Mouse (Mus musculus): ENCODE measurements around the gene Lce1h.

The Lce1h gene

DNA sequence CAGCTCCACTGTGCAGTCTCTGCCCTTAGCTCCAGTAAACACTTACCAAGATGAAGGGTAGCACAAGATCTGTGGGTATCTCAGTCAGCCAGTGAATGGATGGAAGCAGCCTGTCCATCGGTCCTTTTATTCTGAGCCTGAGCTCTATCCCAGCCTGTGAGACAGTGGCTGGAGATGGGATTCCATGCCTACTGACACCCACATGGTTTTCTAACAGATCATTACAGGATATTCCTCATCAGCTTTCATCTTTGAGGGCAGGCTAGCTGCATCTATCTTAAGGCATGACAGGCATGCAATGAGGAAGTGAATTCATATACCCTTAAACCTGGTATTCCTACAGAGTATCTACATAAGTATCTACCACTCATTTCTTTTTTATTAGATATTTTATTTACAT lies at the start of gene Lce1h:
TSS of gene Lce1h (minus strand) at position 101 of the 400 bp plus-strand sequence.
- DNase-seq (ENCODE audit: low read depth, low spot score), result no peak

- no peak for DNase-seq (ENCODE audit: low read depth, low spot score)
Measured at GRCm38 (mm10) chr3:92807791-92808190, 42.9 kb upstream of the Lce1h start, which contains the start of gene Lce1k. TSS of gene Lce1k (minus strand) at chr3:92807891.

DNA sequence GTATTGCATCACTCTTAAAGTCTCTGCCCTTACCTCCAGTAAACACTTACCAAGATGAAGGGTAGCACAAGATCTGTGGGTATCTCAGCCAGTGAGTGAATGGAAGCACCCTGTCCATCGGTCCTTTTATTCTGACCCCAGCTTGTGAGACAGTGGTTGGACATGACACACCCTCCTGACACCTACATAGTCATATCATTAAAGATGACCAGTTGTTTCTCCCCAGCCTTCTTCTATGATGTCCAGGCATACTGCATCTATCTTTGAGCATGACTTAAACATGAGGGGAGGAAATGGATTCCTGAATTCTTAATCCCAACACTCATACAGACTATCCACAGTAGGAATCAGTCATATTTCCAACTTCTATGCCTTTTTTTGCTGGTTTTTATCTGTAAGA lies 25.5 kb upstream of the Lce1h start, which contains the start of gene Lce1j:
TSS of gene Lce1j (minus strand) at position 101 of the 400 bp plus-strand sequence.
- DNase-seq (ENCODE audit: low read depth, low spot score), result no peak

GRCm38 (mm10) chr3:92778799-92779198 lies 13.9 kb upstream of the Lce1h start, which contains the start of gene Lce1i:
TSS of gene Lce1i (minus strand) at chr3:92778899.
- DNase-seq (ENCODE audit: low read depth, low spot score), result no peak

- peak; percentile 16 for DNase-seq (ENCODE audit: low read depth, low spot score)
Measured at GRCm38 (mm10) chr3:92771573-92771972, 6.7 kb upstream of the Lce1h start.

DNA sequence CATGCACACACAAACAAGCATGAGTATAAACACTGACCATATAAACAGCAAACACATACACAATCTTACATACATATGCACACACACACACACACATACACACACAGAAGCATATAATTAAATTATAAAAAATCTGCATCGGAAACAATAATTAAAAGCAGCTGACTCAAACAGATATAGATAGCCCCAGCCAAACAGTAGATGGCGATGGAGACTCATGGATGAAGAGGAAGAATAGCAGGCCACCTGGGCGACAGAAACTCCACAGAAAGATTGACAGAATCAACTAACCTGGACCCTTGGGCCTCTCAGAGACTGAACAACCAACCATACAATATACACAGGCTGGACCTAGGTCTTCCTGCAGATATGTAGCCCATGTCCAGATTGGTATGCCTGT lies 11.7 kb downstream of the Lce1h start:
- no peak for DNase-seq (ENCODE audit: low read depth, low spot score)

DNA sequence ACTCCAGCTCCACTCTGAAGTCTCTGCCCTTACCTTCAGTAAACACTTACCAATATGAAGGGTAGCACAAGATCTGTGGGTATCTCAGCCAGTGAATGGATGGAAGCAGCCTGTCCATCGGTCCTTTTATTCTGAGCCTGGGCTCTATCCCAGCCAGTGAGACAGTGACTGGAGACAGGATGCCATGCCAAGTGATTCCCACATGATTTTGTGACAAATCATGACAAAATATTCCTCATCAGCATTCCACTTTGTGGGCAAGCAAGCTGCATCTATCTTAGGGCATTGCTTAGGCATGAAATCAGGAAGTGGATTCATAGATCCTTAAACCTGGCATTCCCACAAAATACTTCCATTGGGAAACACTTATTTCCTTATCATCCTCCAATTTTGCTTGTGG lies 12.6 kb downstream of the Lce1h start, which contains the start of gene Lce1g:
TSS of gene Lce1g (minus strand) at position 101 of the 400 bp plus-strand sequence.
- DNase-seq (ENCODE audit: low read depth, low spot score), result no peak

DNA sequence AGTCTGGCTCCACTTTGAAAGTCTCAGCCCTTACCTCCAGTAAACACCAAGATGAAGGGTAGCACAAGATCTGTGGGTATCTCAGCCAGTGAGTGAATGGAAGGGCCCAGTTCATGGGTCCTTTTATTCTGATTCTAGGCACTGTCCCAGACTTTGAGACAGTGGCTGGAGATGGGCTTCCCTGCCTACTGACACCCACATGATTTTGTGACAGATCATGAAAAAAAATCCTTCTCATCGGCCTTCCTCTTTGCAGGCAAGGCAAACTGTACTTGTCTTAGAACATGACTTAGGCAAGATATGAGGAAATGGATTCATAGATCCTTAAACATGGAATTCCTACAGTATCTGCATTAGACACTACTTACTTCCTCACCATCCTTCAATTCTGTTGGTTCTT lies 25.9 kb downstream of the Lce1h start, which contains the start of gene Gm38119:
TSS of gene Gm38119 (minus strand) at position 101 of the 400 bp plus-strand sequence.
- no peak for DNase-seq (ENCODE audit: low read depth, low spot score)

- no peak for DNase-seq (ENCODE audit: low read depth, low spot score)
Measured at GRCm38 (mm10) chr3:92722631-92723030, 42.2 kb downstream of the Lce1h start.

- DNase-seq (ENCODE audit: low read depth, low spot score), result no peak
Measured at GRCm38 (mm10) chr3:92720250-92720649, 44.6 kb downstream of the Lce1h start, which contains the start of gene Lce1f. TSS of gene Lce1f (minus strand) at chr3:92720350.

- DNase-seq (ENCODE audit: low read depth, low spot score), result no peak
Measured at GRCm38 (mm10) chr3:92715122-92715521, 49.7 kb downstream of the Lce1h start.
